Mouse (Mus musculus) telencephalon, adult 2 months (tissue): ENCODE measurements at regions not wholly inside any gene's neighbourhood (a gene's known extent, or its start where the extent isn't known, plus 50 kb on each side); places are given as distances from the start of the nearest gene placed in this dataset.

ENCODE experiments used
- DNase-seq: peaks from one replicate; pipeline ENCODE4 v3.0.0-alpha.2; 2011; ENCODE audit warnings: low read depth, low spot score

DNA sequence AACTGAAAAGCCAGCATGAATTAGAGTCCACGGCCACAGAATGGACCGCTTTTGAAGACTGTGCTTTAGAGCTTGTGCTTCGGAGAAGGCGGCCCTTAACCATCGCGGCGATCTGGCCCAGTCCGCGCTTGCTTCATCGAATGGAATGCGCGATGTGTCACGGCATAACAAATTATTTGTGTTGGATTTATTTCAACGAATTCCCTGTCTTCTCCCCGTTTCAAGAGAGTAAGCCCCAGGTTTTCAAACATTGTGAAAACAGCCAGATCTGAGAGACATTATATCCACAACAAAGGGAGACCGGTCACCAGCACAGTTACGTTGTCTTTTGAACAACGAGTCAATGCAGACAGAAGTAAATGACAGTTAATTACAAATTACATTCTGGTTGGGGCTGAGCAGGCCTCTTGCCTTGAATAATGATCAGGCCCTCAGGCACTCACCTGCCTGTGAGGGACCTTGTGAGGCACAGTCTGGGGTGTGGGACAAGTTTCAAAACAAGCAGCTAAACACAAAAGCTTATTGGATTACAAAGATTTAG, 275.9 kb upstream of the Irx2 start:
- no peak for DNase-seq

DNA sequence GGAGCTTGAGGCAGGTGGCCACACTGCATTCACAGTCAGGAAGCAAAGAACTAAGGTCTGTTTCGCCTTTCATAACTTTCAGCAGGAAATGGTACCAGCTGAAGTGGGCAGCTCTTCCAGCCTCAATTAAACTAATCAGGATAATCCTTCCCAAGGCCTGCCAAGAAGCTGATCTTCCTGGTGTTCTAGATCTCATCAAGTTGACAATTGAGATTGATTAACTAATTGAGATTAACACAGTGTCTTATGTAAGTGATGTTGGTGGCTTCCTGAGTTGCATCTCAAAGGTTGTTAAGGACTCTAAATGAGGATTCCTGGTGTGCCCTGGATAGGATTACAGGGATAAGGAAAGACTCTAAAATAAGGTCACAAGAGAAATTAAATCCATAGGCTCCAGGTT, 273.3 kb upstream of the Irx2 start:
- DNase-seq: no peak

DNA sequence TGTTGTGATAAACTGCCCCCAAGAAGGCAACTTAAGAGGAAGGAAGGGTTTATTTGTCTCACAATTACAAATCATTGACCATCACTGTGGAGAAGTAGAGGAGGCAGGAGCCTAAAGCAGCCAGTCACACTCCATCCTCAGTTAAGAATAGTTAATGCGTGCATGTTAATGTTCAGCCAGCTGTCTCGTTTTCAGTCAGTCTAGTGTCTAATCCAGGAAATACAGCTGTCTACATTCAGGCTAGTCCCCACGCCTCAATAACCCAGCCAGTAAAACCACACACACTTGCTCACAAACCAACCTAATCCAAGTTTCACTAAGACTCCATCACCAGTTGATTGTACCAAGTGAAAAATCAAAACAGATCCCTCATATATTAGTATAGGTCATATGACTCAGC, 272.8 kb upstream of the Irx2 start:
- DNase-seq: no peak

DNA sequence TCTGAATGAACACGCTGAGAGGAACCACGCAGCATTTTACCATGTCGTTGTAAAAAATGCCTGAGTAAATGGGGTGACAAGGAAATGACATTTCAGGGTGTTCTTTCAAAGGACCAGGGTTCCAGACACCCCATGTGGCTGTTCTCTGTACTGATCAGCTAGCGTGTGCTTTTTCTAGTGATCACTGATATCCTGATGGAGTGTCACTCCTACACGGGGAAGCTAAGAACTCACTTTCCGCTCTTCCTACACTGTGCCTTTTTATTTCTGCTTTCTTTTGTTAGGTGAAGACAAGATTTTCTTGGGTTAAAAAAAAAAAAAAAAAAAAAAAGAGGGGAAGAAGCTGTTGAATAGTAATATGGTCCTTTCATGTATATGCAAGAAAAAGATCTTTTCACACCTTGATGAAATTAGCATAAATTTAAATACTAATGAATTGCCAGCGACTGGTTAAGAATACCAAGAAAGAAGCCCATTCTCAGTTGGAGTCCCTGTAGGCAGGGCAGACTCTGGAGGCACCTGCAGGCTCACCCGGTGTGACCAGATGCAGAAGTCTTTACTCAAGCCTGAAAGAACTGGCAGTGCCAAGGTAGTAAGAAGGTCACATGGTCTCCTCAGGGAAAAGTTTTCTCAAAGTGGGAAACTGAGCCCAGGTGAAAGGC, 270.2 kb upstream of the Irx2 start:
- no peak for DNase-seq

DNA sequence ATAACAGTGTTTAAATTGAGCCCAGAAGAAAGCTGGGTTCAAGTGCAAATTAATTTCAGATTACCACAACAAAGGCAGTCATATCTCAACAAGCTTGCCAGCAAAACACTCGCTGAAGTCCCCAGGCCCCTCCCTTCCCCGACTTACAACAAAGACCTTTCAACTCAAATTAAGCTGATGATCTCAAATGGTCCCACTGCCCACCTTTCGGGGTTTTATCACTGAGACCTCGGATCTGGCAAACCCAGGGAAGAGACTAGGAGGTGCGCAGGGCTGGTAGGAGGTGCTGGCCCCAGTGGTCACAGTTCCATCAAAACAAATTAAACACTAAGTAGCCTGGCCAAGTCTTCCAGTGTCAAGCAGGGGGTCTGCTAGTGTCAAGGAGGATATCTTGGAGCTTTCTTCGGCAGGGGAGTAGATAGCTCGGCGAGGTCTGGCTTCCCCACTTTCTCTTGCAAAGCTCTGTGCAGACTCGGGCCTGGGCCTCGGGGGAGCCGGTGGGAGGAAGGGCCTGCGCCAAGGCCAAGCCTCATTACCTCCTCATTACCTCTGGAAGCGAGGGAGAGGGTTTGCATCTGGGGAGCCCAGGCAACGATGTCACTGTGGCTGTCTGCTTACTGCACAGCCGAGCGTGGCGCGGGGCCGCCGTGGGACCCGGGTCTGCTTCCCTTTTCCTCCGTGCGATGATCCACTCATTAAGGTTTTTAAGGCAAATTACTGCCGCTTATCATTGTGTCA, 262.9 kb upstream of the Irx2 start:
- no peak for DNase-seq

DNA sequence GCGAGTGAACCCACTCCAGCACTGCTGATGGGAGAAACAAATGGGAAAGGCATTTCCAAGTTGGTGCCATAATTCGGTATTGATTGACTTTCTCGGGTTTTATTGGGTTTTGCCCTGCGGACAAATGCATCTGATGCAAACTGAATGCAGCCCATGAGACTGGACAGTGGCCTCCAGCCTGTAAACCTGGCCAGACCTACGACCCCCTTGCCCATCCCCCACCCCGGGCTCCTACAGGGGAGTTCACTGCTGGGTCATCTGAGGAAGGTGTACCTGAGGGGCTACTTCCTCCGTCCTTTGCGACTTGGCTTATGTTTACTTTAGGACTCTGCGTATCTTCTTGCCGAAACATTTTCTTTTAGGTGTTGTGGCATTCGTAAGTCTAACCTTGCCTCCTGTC, 262.3 kb upstream of the Irx2 start:
- no peak for DNase-seq

DNA sequence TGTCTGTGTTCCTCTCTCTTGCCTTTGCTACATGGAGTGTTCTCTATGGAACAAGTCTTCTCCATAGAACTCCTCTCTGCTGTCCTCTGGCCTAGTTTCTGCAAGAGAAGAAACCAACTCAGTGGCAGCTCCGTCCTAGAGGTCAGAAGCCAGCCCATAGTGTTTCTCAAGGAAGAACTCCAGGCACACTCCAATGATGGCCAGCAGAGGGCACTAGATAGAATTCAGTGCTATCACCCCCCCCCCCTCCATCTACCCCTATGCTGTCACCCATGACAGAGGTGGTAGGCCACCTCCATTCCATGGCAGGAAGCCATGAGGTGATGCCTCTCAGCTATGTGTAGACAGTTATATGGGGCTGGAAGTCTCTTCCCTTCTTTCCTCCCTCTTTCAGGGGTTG, 258.5 kb upstream of the Irx2 start:
- no peak for DNase-seq

DNA sequence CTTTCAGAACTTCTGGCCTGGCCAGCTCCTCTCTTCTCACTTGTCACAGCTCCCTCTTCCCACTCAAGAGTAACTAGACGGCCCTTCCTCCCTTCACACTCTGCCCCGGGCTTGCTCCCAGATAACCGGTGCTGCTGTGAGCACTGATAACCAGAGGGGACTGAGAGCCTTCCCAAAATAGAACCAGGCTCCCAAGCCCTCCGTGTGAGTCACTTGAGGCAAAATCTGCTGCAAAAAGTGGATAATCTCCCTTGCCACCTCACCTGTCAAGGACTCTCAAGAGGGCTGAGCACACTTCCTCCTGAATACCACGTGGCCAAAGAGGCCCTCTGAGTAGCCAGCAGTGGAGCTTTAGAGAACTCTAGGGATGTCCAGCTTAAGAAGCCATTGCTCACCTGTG, 257.6 kb upstream of the Irx2 start:
- no peak for DNase-seq

DNA sequence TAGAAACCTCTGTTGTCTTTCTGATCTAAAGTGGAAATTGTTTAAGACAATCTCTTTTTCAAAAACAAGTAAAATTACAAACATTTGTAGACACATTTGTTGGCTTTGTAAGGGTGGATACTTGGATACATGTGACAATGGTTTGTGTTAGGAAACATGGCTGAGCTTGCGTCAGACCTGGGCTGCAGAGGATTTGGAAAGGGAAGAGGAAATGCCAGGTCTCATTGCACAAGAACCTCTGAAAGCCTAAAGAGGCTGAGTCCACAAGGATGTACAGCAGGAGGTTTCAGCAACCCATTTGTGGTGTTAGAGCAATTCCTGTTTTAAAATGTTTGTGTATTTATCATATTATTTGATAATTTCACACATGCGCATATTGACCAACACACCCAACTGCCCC, 235.3 kb upstream of the Irx2 start:
- DNase-seq: no peak

DNA sequence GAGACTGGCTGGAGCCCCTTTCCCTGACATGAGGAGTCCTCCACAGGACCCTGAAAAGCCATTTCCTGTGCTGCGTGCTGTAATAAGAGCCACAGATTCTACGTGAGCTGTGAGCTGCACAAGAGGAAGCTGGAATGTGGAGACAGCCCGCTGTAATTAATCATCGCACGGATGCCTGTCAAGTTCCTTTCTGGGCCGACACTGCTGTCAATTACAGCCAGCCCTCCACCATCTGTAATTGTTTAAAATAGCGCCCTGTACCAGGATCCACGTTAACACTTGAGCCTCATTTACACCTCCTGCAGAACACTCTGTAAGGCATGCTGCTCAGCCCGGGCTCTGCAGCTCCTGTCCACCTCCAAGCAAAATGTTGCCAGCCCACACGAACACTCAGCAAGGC, 227.9 kb upstream of the Irx2 start:
- DNase-seq: peak; percentile 87

DNA sequence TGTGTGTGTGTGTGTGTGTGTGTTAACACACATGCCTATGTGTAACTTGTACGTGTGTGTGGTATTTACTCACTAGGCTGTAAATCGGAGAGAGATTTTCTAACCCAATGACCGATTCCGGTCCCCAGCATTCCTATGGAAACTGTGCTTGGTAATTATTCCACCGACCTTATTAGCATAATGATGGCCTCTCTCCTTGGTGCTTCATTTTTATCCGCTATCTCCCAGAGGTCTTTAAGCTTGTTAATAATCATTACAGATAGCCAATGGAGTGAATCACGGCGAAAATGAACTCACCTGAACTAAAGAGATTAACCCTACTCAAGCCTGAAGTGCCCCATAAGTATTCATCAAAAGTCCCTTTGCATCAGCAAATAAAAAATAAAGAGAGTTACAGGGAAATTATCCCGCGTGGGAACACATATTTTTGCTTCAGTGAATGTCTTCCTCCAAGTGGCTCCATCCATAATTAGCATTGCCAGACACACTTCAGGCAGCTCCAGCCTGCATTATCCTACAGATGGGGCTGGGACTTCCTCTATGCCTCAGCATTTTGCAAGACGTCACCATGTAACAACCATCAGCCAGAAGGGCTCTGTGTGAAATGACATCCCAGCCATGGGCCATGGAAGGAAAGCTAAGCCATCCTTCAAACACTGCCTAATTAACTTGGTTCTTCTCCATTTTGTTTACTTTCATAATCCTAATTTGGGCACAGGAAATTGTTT, 219.2 kb upstream of the Irx2 start:
- DNase-seq: no peak

DNA sequence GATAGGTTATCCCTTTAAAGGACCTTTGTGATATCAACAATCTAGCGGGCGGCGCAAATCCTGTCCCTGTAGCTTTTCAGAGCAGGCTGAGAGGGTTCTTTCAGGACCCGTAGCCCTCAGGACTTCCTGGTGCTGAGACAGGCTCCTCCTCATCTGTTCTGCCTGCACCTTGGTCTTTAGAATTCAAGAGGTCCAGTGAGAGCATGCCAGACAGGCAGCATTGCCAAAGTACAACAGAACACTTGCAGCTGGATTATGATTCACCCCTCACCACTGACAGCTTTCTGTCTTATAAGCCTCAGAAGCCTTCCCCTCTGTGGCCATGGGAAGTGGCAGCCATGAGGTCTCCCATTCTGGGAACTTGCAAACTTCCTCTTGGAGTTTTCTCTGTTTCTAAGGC, 216.0 kb upstream of the Irx2 start:
- DNase-seq: no peak

DNA sequence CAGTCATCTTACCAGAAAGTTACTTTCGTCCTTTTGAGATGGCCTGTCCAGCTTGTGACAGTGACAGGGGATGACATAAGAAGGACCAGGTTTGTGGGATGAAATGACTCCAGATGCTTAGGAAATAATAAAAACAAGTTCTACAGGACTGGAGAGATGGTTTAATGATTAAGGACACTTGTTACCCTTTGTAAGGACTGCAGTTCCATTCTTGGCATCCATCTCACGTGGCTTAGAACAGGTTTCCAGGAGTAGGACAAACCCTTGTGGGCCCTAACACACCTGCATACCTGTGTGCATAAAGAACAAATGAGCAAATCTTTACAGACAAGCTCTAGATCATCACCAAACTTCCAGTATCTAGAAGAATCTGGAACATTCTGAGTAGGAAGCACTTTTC, 211.6 kb upstream of the Irx2 start:
- no peak for DNase-seq

DNA sequence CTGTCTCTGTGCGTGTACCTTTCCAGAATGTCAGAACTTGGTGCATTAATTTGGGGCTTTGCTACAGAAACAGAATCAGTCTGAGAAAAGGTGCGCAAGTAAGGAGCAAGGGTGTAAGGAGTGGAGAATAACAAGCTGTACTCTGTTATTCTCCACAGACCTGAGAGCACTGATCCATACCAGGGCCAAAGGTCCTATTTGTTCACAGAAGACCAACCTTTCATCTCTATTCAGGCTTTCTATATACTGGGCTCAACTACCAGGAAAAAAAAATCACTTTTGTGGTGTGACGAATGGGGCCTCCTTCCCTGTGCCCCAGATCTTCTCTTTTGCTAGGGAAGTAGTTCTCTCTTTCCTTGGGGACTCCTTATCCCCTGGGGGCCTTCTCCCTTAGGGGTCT, 210.8 kb upstream of the Irx2 start:
- DNase-seq: no peak

DNA sequence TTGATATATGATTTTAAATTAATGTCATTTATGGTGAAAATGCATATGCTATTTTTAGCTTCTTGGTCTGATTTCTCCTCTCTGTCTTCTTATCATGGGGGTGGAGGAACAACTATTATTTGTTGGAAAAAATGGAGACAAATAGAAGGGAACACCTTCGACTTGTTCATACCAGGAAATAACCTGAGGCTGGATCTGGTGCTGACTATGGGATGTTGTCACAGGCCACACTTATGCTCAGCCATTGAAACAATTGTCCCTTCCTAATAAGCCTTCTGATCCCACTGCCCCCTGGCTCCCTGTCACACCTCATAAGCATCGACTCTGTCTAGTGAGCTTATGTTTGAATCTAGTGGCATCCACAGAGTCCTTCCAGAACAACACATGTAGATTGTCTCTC, 210.3 kb upstream of the Irx2 start:
- DNase-seq: no peak

DNA sequence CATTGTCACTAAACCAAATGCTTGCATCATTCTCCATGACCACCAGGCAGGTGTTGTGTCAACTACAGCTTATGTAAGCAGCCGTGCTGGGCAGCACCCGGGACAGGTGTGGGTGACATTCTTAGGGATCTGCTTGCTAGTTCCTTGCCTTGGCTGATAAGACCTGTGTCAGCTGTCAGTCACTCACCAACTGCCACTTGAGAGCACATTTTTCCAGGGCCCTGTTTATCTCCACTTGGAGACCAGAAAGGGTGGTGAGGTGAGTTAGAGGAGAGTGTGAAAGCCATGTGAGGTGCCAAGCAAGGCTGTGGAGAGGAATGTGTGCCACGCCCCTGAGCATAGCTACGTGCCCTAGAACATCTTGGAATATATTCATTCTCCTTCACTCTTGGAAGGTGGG, 209.1 kb upstream of the Irx2 start:
- DNase-seq: no peak

DNA sequence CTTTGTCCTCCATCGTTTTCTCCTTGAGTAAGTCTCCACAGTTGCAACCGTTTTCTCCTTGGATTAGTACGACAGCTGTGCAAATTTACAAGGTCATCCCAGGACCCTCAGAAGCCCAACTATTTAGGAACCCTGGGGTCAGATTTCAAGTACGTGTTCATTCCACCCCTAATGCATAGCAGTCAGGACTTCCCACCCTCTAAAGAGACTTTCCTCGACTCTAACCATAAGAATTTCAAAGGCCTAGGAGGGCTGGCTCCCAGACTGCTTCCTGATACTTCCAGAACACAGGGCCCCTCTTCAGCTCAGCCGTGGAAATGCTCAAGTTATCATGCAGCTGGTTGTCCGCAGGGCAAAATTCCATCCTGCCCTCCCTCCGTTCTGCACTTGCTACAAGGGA, 202.7 kb upstream of the Irx2 start:
- DNase-seq: no peak

DNA sequence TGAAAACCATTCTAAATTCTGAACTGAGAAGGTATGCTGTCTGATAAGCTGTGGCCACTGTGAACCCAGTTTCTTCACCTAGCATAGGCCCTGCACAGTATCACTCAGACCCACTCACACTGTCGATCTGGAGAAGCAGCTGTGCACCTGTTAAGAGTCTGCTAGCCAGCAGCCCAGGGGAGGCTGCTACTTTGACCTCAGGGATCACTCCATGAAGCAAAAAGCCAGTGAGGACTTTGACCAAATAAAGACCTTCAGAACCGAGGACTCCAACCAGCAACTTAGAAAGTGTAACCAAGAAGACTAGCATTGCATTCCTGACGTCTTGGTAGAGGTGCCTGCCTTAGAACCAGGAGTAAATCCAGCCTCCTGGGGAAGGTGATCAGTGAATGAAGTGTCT, 183.3 kb upstream of the Irx2 start:
- DNase-seq: no peak

DNA sequence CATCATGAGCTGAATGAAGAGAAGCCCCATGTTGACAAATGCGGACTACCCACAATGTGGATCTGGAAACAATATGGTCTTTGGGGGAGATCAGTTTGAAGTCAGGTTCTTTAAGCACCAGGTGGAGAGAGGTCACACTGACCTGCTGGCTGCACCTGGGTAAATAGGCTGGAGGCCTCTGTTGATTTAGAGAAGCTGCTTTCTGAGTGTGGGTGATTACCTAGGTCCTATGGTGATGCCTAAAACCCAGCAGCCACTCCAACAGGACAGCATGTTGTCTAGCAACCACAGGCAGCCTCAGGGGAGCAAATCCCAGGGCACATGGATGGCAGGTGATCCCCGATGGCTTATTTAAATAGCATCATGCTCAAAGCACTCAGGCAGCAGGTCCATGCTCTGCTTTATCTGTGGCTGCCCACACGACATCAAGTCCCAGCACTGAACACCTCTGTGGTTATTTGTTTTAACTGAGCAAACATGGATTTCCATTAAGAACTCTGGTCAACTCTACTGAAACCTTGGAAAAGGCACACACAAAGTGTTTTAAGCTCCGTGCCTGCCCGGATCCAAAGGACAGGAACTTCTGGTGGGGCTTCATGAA, 180.1 kb upstream of the Irx2 start:
- DNase-seq: no peak

DNA sequence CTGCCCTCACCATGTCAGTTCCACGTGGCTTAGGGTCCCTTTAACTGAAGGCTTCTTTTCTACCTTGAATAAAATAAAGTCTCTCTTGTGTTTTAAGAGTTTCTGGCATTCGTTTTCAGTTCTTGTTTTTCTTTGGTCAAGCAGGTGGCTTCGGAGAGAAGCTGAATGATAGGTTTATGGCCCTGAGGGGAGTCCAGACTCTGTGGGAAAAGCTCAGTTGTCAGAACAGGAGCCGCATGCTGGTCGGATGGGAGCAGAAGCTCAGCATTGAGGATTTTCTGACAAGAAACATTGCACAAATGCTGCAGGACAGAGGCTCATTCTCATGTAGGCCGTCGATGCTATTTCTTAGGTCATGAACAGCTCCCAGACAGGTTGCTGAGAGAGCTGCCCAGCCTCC, 133.3 kb upstream of the Irx2 start:
- no peak for DNase-seq

DNA sequence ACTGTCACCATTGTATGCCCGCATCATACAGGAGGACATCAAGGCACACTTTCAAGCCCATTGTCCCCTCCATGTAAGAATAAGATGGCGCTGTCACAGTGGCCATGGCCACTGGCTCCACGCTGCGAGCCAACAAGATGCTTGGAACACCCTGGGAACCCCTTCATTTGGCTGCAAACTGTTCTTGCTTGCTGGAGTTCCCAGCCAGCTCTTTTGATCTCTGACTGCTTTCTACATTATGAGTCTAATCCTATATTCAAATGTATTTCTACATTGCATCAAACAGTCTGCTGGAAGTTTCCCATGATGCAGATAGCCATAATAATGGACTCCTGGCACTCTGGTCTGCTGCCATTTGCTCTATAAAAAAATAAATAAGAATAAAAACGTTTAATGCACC, 131.6 kb upstream of the Irx2 start:
- DNase-seq: no peak

DNA sequence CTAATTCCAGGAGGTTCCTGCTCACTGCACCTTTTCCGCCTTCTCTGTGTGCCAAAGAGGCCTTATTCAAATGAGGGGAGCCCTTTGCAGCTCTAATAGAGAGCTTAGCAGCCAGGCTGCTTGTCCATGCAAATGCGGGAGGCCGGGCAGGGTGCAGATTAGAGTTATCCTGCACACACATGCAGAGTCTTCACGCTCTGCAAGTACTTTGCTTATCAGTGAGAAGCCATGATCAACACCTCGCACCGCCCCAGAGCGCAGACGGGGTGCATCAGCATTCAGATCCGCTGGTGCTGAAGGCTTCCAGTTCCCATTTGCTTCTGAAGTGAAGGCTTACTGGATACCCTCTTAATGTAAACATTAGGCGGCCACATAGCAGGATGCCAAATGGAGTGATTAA, 131.1 kb upstream of the Irx2 start:
- DNase-seq: no peak
